Mouse (Mus musculus): ENCODE data around the gene Lman2.

GRCm38 (mm10) chr13:55330567-55331400, 31.8 kb downstream of the Lman2 start:
- peak; percentile 26 for TF ChIP-seq CTCF (IDR thresholded peaks at IDR 0.05; ENCODE audit: control insufficient read depth, insufficient read depth, insufficient read length)
- no peak for TF ChIP-seq CEBPB (IDR thresholded peaks at IDR 0.05; ENCODE audit: low read depth)
- peak; percentile 92 for TF ChIP-seq USF1 (IDR thresholded peaks at IDR 0.05; ENCODE audit: low read depth)
- TF ChIP-seq MAX (IDR thresholded peaks at IDR 0.05), result no peak
- peak; percentile 53 for TF ChIP-seq MYOD1 (IDR thresholded peaks at IDR 0.05; ENCODE audit: control insufficient read depth, insufficient read length, low read depth)

Measured in C2C12 (cell line).